Mouse (Mus musculus) gastrocnemius, postnatal 10 days (tissue): ENCODE results near the gene AC124502.3. TPM values are rescaled to one million over a fixed set of nuclear protein-coding genes. Genes with fewer than 3 reads are reported as not detected.

Source experiments
- DNase-seq: peaks from one replicate; pipeline ENCODE4 v3.0.0; 2021; ENCODE audit warnings: mixed read lengths
- total RNA-seq, 2 experiments: library from RNA; stranded (reverse); gene quantifications; 2 replicates each; pipeline ENCODE4 v1.2.3; 2021

Gene AC124502.3
- total RNA-seq, 2 experiments from 2014 or later: 0.84 to 1.3 TPM

- peak; percentile 34 for DNase-seq
Measured at GRCm38 (mm10) chr19:5058801-5059771, 20.4 kb downstream of the AC124502.3 start.

GRCm38 (mm10) chr19:5060365-5061330 lies 22.0 kb downstream of the AC124502.3 start:
- DNase-seq: no peak

- no peak for DNase-seq
Measured at GRCm38 (mm10) chr19:5062041-5062440, 23.4 kb downstream of the AC124502.3 start.

- DNase-seq: peak; percentile 43
Measured at GRCm38 (mm10) chr19:5062446-5062845, 23.8 kb downstream of the AC124502.3 start.

- DNase-seq: no peak
Measured at GRCm38 (mm10) chr19:5065104-5065503, 26.4 kb downstream of the AC124502.3 start.

GRCm38 (mm10) chr19:5067040-5067799 lies 28.5 kb downstream of the AC124502.3 start:
- no peak for DNase-seq

GRCm38 (mm10) chr19:5067867-5068569 lies 29.3 kb downstream of the AC124502.3 start, which contains the start of gene Cd248:
Cd248 (plus strand) TSS chr19:5068078.
- DNase-seq: peak; percentile 84

- peak; percentile 32 for DNase-seq
Measured at GRCm38 (mm10) chr19:5068570-5069234, 30.0 kb downstream of the AC124502.3 start.

GRCm38 (mm10) chr19:5069486-5069885 lies 30.8 kb downstream of the AC124502.3 start:
- DNase-seq: no peak

GRCm38 (mm10) chr19:5069978-5070377 lies 31.3 kb downstream of the AC124502.3 start:
- no peak for DNase-seq

- DNase-seq: no peak
Measured at GRCm38 (mm10) chr19:5071077-5071476, 32.4 kb downstream of the AC124502.3 start.

GRCm38 (mm10) chr19:5071545-5072369 lies 33.1 kb downstream of the AC124502.3 start:
- DNase-seq: peak; percentile 56

- DNase-seq: no peak
Measured at GRCm38 (mm10) chr19:5072389-5073019, 33.8 kb downstream of the AC124502.3 start.

- DNase-seq: peak; percentile 68
Measured at GRCm38 (mm10) chr19:5073028-5073427, 34.3 kb downstream of the AC124502.3 start.

GRCm38 (mm10) chr19:5073518-5073917 lies 34.8 kb downstream of the AC124502.3 start:
- no peak for DNase-seq

GRCm38 (mm10) chr19:5079279-5079678 lies 40.6 kb downstream of the AC124502.3 start:
- DNase-seq: no peak

GRCm38 (mm10) chr19:5082005-5082404 lies 43.3 kb downstream of the AC124502.3 start:
- DNase-seq: no peak

- DNase-seq: no peak
Measured at GRCm38 (mm10) chr19:5082596-5082995, 43.9 kb downstream of the AC124502.3 start.
